Mouse (Mus musculus) CH12.LX (cell line): ENCODE measurements around the gene Gsap. TPM values are rescaled to one million over a fixed set of nuclear protein-coding genes. Genes with fewer than 3 reads are reported as not detected.

Experiments used
- DNase-seq: peaks from one replicate; pipeline ENCODE4 v3.0.0-alpha.2; 2013; ENCODE audit errors: extremely low read depth
- H3K27ac ChIP-seq: 2 replicates; pipeline ENCODE4 v1.5.1; 2012; ENCODE audit warnings: low read depth, mild to moderate bottlenecking, control low read depth, moderate library complexity; ENCODE audit not compliant: insufficient read depth
- H3K27me3 ChIP-seq: replicated peaks from 2 replicates; pipeline ENCODE3; 2012; ENCODE audit warnings: inconsistent platforms
- H3K36me3 ChIP-seq, 2 experiments: replicated peaks in 1 of 2; 2 replicates each; pipeline versions ENCODE3 to v1.6.1; 2012; ENCODE audit warnings: inconsistent platforms in 1 of 2, low read length in 1 of 2, mild to moderate bottlenecking in 1 of 2, mixed read lengths in 1 of 2, moderate library complexity in 1 of 2; ENCODE audit not compliant: control insufficient read depth in 1 of 2, insufficient read depth in 1 of 2
- H3K4me1 ChIP-seq, 2 experiments: 2 replicates each; pipeline ENCODE4 v1.6.1; 2012; ENCODE audit warnings: inconsistent platforms in 1 of 2, moderate library complexity in 1 of 2; ENCODE audit not compliant: insufficient read depth in 2 of 2, control insufficient read depth in 1 of 2
- H3K4me2 ChIP-seq: 2 replicates; pipeline ENCODE4 v1.6.1; 2012; ENCODE audit warnings: low read depth, mild to moderate bottlenecking, control low read depth; ENCODE audit not compliant: poor library complexity, insufficient read depth, severe bottlenecking
- H3K4me3 ChIP-seq, 3 experiments: fragments of 150-350 bp in 1 of 3; sonication (generic) in 1 of 3; replicated peaks in 1 of 3; 2 replicates each; pipeline versions ENCODE3 to v1.5.1; 2011 to 2012; ENCODE audit warnings: low read depth in 2 of 3, low read length in 2 of 3, mild to moderate bottlenecking in 2 of 3, moderate library complexity in 2 of 3, control low read depth in 1 of 3, improper control_type of control experiment in 1 of 3, inconsistent platforms in 1 of 3, mixed read lengths in 1 of 3; ENCODE audit not compliant: poor library complexity in 1 of 3
- H3K79me2 ChIP-seq: replicated peaks from 2 replicates; pipeline ENCODE4 v1.6.1; 2012; ENCODE audit warnings: mild to moderate bottlenecking, moderate library complexity; ENCODE audit not compliant: control insufficient read depth, poor library complexity, insufficient read depth, severe bottlenecking; ENCODE audit errors: extremely low read depth
- H3K9ac ChIP-seq: 2 replicates; pipeline ENCODE4 v1.6.1; 2012; ENCODE audit warnings: low read depth, mild to moderate bottlenecking, control low read depth, moderate library complexity; ENCODE audit not compliant: insufficient read depth
- H3K9me3 ChIP-seq: replicated peaks from 2 replicates; pipeline ENCODE3; 2012; ENCODE audit warnings: low read length, inconsistent platforms, mixed read lengths
- BHLHE40 ChIP-seq: IDR thresholded peaks from 2 replicates; pipeline ENCODE4 v1.6.1; 2011; ENCODE audit warnings: mild to moderate bottlenecking, low read depth, low read length, improper control_type of control experiment
- CHD1 ChIP-seq: IDR thresholded peaks from 2 replicates; pipeline ENCODE4 v1.6.1; 2012; ENCODE audit warnings: low read depth, low read length, improper control_type of control experiment, inconsistent platforms
- CTCF ChIP-seq, 2 experiments: IDR thresholded peaks in 1 of 2; conservative IDR thresholded peaks in 1 of 2; 2 replicates each; pipeline ENCODE4 v1.5.1; 2011 to 2012; ENCODE audit warnings: low read depth in 2 of 2, low read length in 2 of 2, improper control_type of control experiment in 1 of 2, inconsistent platforms in 1 of 2, mild to moderate bottlenecking in 1 of 2, moderate library complexity in 1 of 2
- E2F4 ChIP-seq: IDR thresholded peaks from 2 replicates; pipeline ENCODE4 v1.6.1; 2011; ENCODE audit warnings: low read depth, low read length, improper control_type of control experiment; ENCODE audit not compliant: insufficient replicate concordance
- EP300 ChIP-seq: IDR thresholded peaks from 2 replicates; pipeline ENCODE4 v1.6.1; 2011; ENCODE audit warnings: low read length, improper control_type of control experiment
- ETS1 ChIP-seq: conservative IDR thresholded peaks from 2 replicates; pipeline ENCODE4 v1.6.1; 2012; ENCODE audit warnings: low read depth, mild to moderate bottlenecking, inconsistent platforms, low read length, improper control_type of control experiment, moderate library complexity
- JUN ChIP-seq: IDR thresholded peaks from 2 replicates; pipeline ENCODE4 v1.6.1; 2011; ENCODE audit warnings: low read depth, mild to moderate bottlenecking, low read length, improper control_type of control experiment, moderate library complexity; ENCODE audit not compliant: insufficient read depth
- KAT2A ChIP-seq: IDR thresholded peaks from 2 replicates; pipeline ENCODE4 v1.6.1; 2012; ENCODE audit warnings: low read length, improper control_type of control experiment, inconsistent platforms; ENCODE audit not compliant: insufficient replicate concordance
- MAFK ChIP-seq: IDR thresholded peaks from 2 replicates; pipeline ENCODE4 v1.6.1; 2011; ENCODE audit warnings: low read length, improper control_type of control experiment; ENCODE audit not compliant: insufficient replicate concordance
- MAX ChIP-seq: IDR thresholded peaks from 2 replicates; pipeline ENCODE4 v1.6.1; 2011; ENCODE audit warnings: low read length, improper control_type of control experiment
- MAZ ChIP-seq: IDR thresholded peaks from 2 replicates; pipeline ENCODE4 v1.6.1; 2012; ENCODE audit warnings: low read depth, mild to moderate bottlenecking, inconsistent platforms, low read length, improper control_type of control experiment, moderate library complexity
- MEF2A ChIP-seq: IDR thresholded peaks from 2 replicates; pipeline ENCODE4 v1.6.1; 2014; ENCODE audit warnings: low read depth, mild to moderate bottlenecking, inconsistent platforms, low read length, improper control_type of control experiment, borderline replicate concordance
- NRF1 ChIP-seq: IDR thresholded peaks from 2 replicates; pipeline ENCODE4 v1.6.1; 2014; ENCODE audit warnings: low read depth, mild to moderate bottlenecking, inconsistent platforms, low read length, improper control_type of control experiment, moderate library complexity
- PAX5 ChIP-seq: IDR thresholded peaks from 2 replicates; pipeline ENCODE4 v1.6.1; 2012; ENCODE audit warnings: low read length, inconsistent platforms, mixed read lengths
- SIN3A ChIP-seq: IDR thresholded peaks from 2 replicates; pipeline ENCODE4 v1.6.1; 2012; ENCODE audit warnings: low read length, improper control_type of control experiment, inconsistent platforms
- TBP ChIP-seq: conservative IDR thresholded peaks from 2 replicates; pipeline ENCODE4 v1.6.1; 2011; ENCODE audit warnings: low read depth, low read length, improper control_type of control experiment
- TCF12 ChIP-seq: IDR thresholded peaks from 2 replicates; pipeline ENCODE4 v1.6.1; 2014; ENCODE audit warnings: low read depth, mild to moderate bottlenecking, inconsistent platforms, low read length, improper control_type of control experiment
- USF1 ChIP-seq: IDR thresholded peaks from 2 replicates; pipeline ENCODE4 v1.6.1; 2014; ENCODE audit warnings: low read depth, mild to moderate bottlenecking, inconsistent platforms, low read length, improper control_type of control experiment
- ZMIZ1 ChIP-seq: IDR thresholded peaks from 2 replicates; pipeline ENCODE4 v1.6.1; 2012; ENCODE audit warnings: low read depth, mild to moderate bottlenecking, inconsistent platforms, low read length, improper control_type of control experiment
- dilution Hi-C: fragments of 300-500 bp; cut with MboI; formaldehyde crosslinking; loops from 2 replicates; pipeline ENCODE4 v1.14.3; 2020; ENCODE audit warnings: low sequenced_read_pairs; ENCODE audit not compliant: extremely low pct_unique_long_range_greater_than_20kb, extremely low pct_ligation_motif_present
- in situ Hi-C: fragments of 300-500 bp; cut with MboI; formaldehyde crosslinking; loops from 3 replicates; pipeline ENCODE4 v1.14.3; 2019; ENCODE audit warnings: low sequenced_read_pairs, low pct_ligation_motif_present, low pct_unique_long_range_greater_than_20kb, mixed read lengths
- polyA plus RNA-seq: library from polyadenylated mRNA; unstranded; fragments of >175 nt; gene quantifications from 2 replicates; pipeline ENCODE4 v1.2.1, GENCODE M21; 2012; ENCODE audit warnings: low read depth; ENCODE audit not compliant: insufficient read length
- total RNA-seq, 2 experiments: library from RNA; depleted of rRNA; stranded (reverse); fragments of 300-350 nt in 1 of 2; fragments of >200 nt in 1 of 2; gene quantifications; 2 replicates each; pipeline ENCODE4 v1.2.3; 2012 to 2014

Gene Gsap
- total and polyA plus RNA-seq, 3 experiments: 1.7 to 3.8 (median 2.2) TPM

GRCm38 (mm10) chr5:21246794-21247193, 60.7 kb downstream of the Gsap start:
- Histone ChIP-seq H3K27me3 (no peaks in the 10 kb centered on the region), H3K4me3 (no peak overlapping the region)
- peak; percentile 31; the same call in 1 of the 2 replicates for TF ChIP-seq MAFK
- TF ChIP-seq NRF1: no peak
- TF ChIP-seq, all 38 proteins: peak for 1
- Histone ChIP-seq H3K27ac (no peak overlapping the region), H3K79me2 (no peaks in the 10 kb centered on the region), H3K4me1 (peaks cover 5 to 19% of the 10 kb centered on the region in 2 experiments; a peak in 3 of 4 replicates), H3K9ac (no peak overlapping the region), H3K36me3 (peaks cover 0 to 13% of the 10 kb centered on the region in 2 experiments), H3K4me2 (no peak overlapping the region), H3K9me3 (peaks cover 2% of the 10 kb centered on the region)
- DNase-seq: no peak
- dilution Hi-C loops (no loop called here), in situ Hi-C loops (no loop called here)

GRCm38 (mm10) chr5:21247916-21248315, 61.9 kb downstream of the Gsap start:
- peaks cover 0 to 13% of the 10 kb centered on the region in 2 experiments for H3K36me3 ChIP-seq
- H3K4me2 ChIP-seq: no peak overlapping the region
- TF ChIP-seq TCF12: no peak
- TF ChIP-seq ETS1: no peak
- TF ChIP-seq MEF2A: no peak
- TF ChIP-seq SIN3A: no peak
- TF ChIP-seq MAX: no peak
- no peak for TF ChIP-seq CTCF (conservative IDR thresholded peaks at IDR 0.05 in 1 of 2, IDR thresholded peaks at IDR 0.05 in 1 of 2; ENCODE audit: low read depth in 2 of 2, low read length in 2 of 2)
- TF ChIP-seq JUN: no peak
- no peak for TF ChIP-seq TBP

GRCm38 (mm10) chr5:21248834-21249233, 62.8 kb downstream of the Gsap start:
- TF ChIP-seq ZMIZ1: no peak
- no peak for TF ChIP-seq E2F4
- TF ChIP-seq USF1: no peak
- no peak for TF ChIP-seq PAX5
- TF ChIP-seq CHD1: no peak
- TF ChIP-seq MAZ: no peak
- TF ChIP-seq BHLHE40: peak; percentile 26; the same call in 1 of the 2 replicates
- no peak for TF ChIP-seq KAT2A
- peak; percentile 25; the same call in 1 of the 2 replicates for TF ChIP-seq EP300
- TF ChIP-seq, all 38 proteins: peak for 2
- no peak overlapping the region for H3K4me2 ChIP-seq
- H3K79me2 ChIP-seq: no peaks in the 10 kb centered on the region
- H3K9me3 ChIP-seq: no peaks in the 10 kb centered on the region
- H3K27ac ChIP-seq: no peak overlapping the region
- no peak overlapping the region for H3K4me3 ChIP-seq
- H3K27me3 ChIP-seq: no peaks in the 10 kb centered on the region
- dilution Hi-C loops: no loop called here
- H3K9ac ChIP-seq: no peak overlapping the region
- peaks cover 5 to 23% of the 10 kb centered on the region in 2 experiments; a peak in 3 of 4 replicates for H3K4me1 ChIP-seq
- peaks cover 0 to 13% of the 10 kb centered on the region in 2 experiments for H3K36me3 ChIP-seq
- peak; percentile 47 for DNase-seq
- in situ Hi-C loops: no loop called here

More at GRCm38 (mm10) chr5:21247916-21248315, 61.9 kb downstream of the Gsap start:
- no peak for DNase-seq
- dilution Hi-C loops (no loop called here), in situ Hi-C loops (no loop called here)
- H3K9me3 ChIP-seq: no peaks in the 10 kb centered on the region
- H3K27ac ChIP-seq: no peak overlapping the region
- H3K9ac ChIP-seq: no peak overlapping the region
- no peaks in the 10 kb centered on the region for H3K79me2 ChIP-seq
- H3K4me1 ChIP-seq: peaks cover 5 to 19% of the 10 kb centered on the region in 2 experiments; a peak in 3 of 4 replicates
- H3K27me3 ChIP-seq: no peaks in the 10 kb centered on the region
- no peak overlapping the region for H3K4me3 ChIP-seq
